Mouse (Mus musculus) hindbrain, embryonic 16.5 days (tissue): ENCODE measurements around the gene Glb1. TPM values are rescaled to one million over a fixed set of nuclear protein-coding genes. Genes with fewer than 3 reads are reported as not detected.

ENCODE experiments used
- ATAC-seq: fragments of 200-750 bp; cut with Nextera tagmentation; 2 replicates; pipeline ENCODE4 v1.8.0; 2017; ENCODE audit warnings: moderate TSS enrichment, moderate library complexity
- H3K27ac ChIP-seq: fragments of 300-500 bp; sonication (generic); 2 replicates; pipeline ENCODE4 v1.5.1; 2014; ENCODE audit warnings: low read depth, mild to moderate bottlenecking, control low read depth, low read length, moderate library complexity
- H3K27me3 ChIP-seq: fragments of 300-500 bp; sonication (generic); replicated peaks from 2 replicates; pipeline ENCODE4 v1.6.1; 2014; ENCODE audit warnings: low read length; ENCODE audit not compliant: control insufficient read depth, insufficient read depth
- H3K36me3 ChIP-seq: fragments of 300-500 bp; sonication (generic); 2 replicates; pipeline ENCODE4 v1.6.1; 2014; ENCODE audit warnings: mild to moderate bottlenecking, low read length, moderate library complexity, mixed read lengths; ENCODE audit not compliant: control insufficient read depth, insufficient read depth
- H3K4me1 ChIP-seq: fragments of 300-500 bp; sonication (generic); 2 replicates; pipeline ENCODE4 v1.6.1; 2014; ENCODE audit warnings: low read depth, low read length; ENCODE audit not compliant: control insufficient read depth, insufficient read depth
- H3K4me2 ChIP-seq: fragments of 300-500 bp; sonication (generic); 2 replicates; pipeline ENCODE4 v1.6.1; 2014; ENCODE audit warnings: mild to moderate bottlenecking, low read length, control low read depth, moderate library complexity
- H3K4me3 ChIP-seq: fragments of 300-500 bp; sonication (generic); 2 replicates; pipeline ENCODE4 v1.5.1; 2014; ENCODE audit warnings: mild to moderate bottlenecking, low read length, control low read depth, moderate library complexity
- H3K9ac ChIP-seq: fragments of 300-500 bp; sonication (generic); 2 replicates; pipeline ENCODE4 v1.6.1; 2014; ENCODE audit warnings: low read depth, mild to moderate bottlenecking, control low read depth, low read length, moderate library complexity
- H3K9me3 ChIP-seq: fragments of 300-500 bp; sonication (generic); 2 replicates; pipeline ENCODE4 v1.6.1; 2014; ENCODE audit warnings: mild to moderate bottlenecking, low read length, moderate library complexity; ENCODE audit not compliant: control insufficient read depth
- WGBS: fragments of 180-500 bp; shearing (Covaris S2); extraction: QIAGEN DNeasy Blood & Tissue Kit; methylation state at CpG from one replicate; pipeline ENCODE4 v1.1.7; 2014; 5-methylcytosine and 5-hydroxymethylcytosine counted together
- polyA plus RNA-seq: library from polyadenylated mRNA; unstranded; fragments of >200 nt; fragmentation: Nextera tagmentation; extraction: Ambion mirVana; gene quantifications from 2 replicates; pipeline ENCODE4 v1.2.1, GENCODE M21; 2015

Glb1 gene
- polyA plus RNA-seq, 1 experiment from 2014 or later: 40.1 TPM

- Histone ChIP-seq H3K4me1 (no peaks in the 10 kb centered on the region), H3K9me3 (no peaks in the 10 kb centered on the region; the same call in 1 of the 2 replicates), H3K27ac (no peak overlapping the region), H3K36me3 (peaks cover 18% of the 10 kb centered on the region), H3K4me3 (no peak overlapping the region), H3K4me2 (no peak overlapping the region), H3K9ac (no peak overlapping the region), H3K27me3 (no peaks in the 10 kb centered on the region)
- no peak for ATAC-seq
- 82% methylated on average over 6 of the region's 6 CpGs for WGBS
Observed at GRCm38 (mm10) chr9:114465442-114465841, 64.6 kb downstream of the Glb1 start.

- Histone ChIP-seq H3K9me3 (no peaks in the 10 kb centered on the region; the same call in 1 of the 2 replicates), H3K9ac (no peak overlapping the region), H3K4me2 (no peak overlapping the region), H3K36me3 (peaks cover 9% of the 10 kb centered on the region; the same call in 1 of the 2 replicates), H3K4me3 (no peak overlapping the region), H3K4me1 (no peaks in the 10 kb centered on the region), H3K27ac (no peak overlapping the region), H3K27me3 (no peaks in the 10 kb centered on the region)
- 60% methylated on average over 7 of the region's 7 CpGs for WGBS
- ATAC-seq: no peak
Observed at GRCm38 (mm10) chr9:114466871-114467270, 66.0 kb downstream of the Glb1 start.

- no peak overlapping the region for H3K27ac ChIP-seq
- no peak overlapping the region for H3K4me2 ChIP-seq
- no peaks in the 10 kb centered on the region; the same call in 1 of the 2 replicates for H3K9me3 ChIP-seq
- 87% methylated on average over 5 of the region's 5 CpGs for WGBS
- ATAC-seq: no peak
- no peak overlapping the region for H3K4me3 ChIP-seq
- peaks cover 9% of the 10 kb centered on the region; the same call in 1 of the 2 replicates for H3K36me3 ChIP-seq
- H3K27me3 ChIP-seq: no peaks in the 10 kb centered on the region
- no peak overlapping the region for H3K9ac ChIP-seq
- no peaks in the 10 kb centered on the region for H3K4me1 ChIP-seq
Observed at GRCm38 (mm10) chr9:114468217-114468616, 67.3 kb downstream of the Glb1 start.

- no peaks in the 10 kb centered on the region for H3K4me1 ChIP-seq
- H3K4me3 ChIP-seq: no peak overlapping the region
- H3K27ac ChIP-seq: no peak overlapping the region
- no peak overlapping the region for H3K4me2 ChIP-seq
- no peak for ATAC-seq
- H3K36me3 ChIP-seq: peaks cover 9% of the 10 kb centered on the region; the same call in 1 of the 2 replicates
- no peaks in the 10 kb centered on the region; the same call in 1 of the 2 replicates for H3K9me3 ChIP-seq
- no peak overlapping the region for H3K9ac ChIP-seq
- 95% methylated on average over 4 of the region's 4 CpGs for WGBS
- H3K27me3 ChIP-seq: no peaks in the 10 kb centered on the region
Observed at GRCm38 (mm10) chr9:114468701-114469100, 67.8 kb downstream of the Glb1 start.

- H3K9me3 ChIP-seq: no peaks in the 10 kb centered on the region; the same call in 1 of the 2 replicates
- H3K4me3 ChIP-seq: no peak overlapping the region
- H3K9ac ChIP-seq: no peak overlapping the region
- no peak overlapping the region for H3K27ac ChIP-seq
- H3K4me2 ChIP-seq: no peak overlapping the region
- WGBS: 79% methylated on average over 7 of the region's 7 CpGs
- no peaks in the 10 kb centered on the region for H3K4me1 ChIP-seq
- ATAC-seq: no peak
- peaks cover 2% of the 10 kb centered on the region; the same call in 1 of the 2 replicates for H3K36me3 ChIP-seq
- H3K27me3 ChIP-seq: no peaks in the 10 kb centered on the region
Observed at GRCm38 (mm10) chr9:114471892-114472291, 71.0 kb downstream of the Glb1 start.

- no peak overlapping the region for H3K9ac ChIP-seq
- 0 out of 2 replicates have a peak, but pooled peaks cover 3% of the 10 kb centered on the region for H3K36me3 ChIP-seq
- H3K4me2 ChIP-seq: no peak overlapping the region
- 91% methylated on average over 9 of the region's 9 CpGs for WGBS
- no peaks in the 10 kb centered on the region for H3K27me3 ChIP-seq
- ATAC-seq: no peak
- no peak overlapping the region for H3K4me3 ChIP-seq
- no peaks in the 10 kb centered on the region for H3K4me1 ChIP-seq
- no peaks in the 10 kb centered on the region for H3K9me3 ChIP-seq
- no peak overlapping the region for H3K27ac ChIP-seq
Observed at GRCm38 (mm10) chr9:114477019-114477418, 76.1 kb downstream of the Glb1 start.

GRCm38 (mm10) chr9:114480940-114481339 is 80.1 kb downstream of the Glb1 start:
- no peak overlapping the region for H3K27ac ChIP-seq
- no peak overlapping the region for H3K9ac ChIP-seq
- no peaks in the 10 kb centered on the region for H3K9me3 ChIP-seq
- 0 out of 2 replicates have a peak, but pooled peaks cover 3% of the 10 kb centered on the region for H3K36me3 ChIP-seq
- no peak for ATAC-seq
- no peaks in the 10 kb centered on the region for H3K27me3 ChIP-seq
- no peak overlapping the region for H3K4me2 ChIP-seq
- no peaks in the 10 kb centered on the region for H3K4me1 ChIP-seq
- 83% methylated on average over 3 of the region's 3 CpGs for WGBS
- no peak overlapping the region for H3K4me3 ChIP-seq

GRCm38 (mm10) chr9:114484771-114485170 is 83.9 kb downstream of the Glb1 start:
- H3K9me3 ChIP-seq: no peaks in the 10 kb centered on the region
- no peak for ATAC-seq
- WGBS: 81% methylated on average over 5 of the region's 5 CpGs
- H3K9ac ChIP-seq: no peak overlapping the region
- H3K27ac ChIP-seq: no peak overlapping the region
- H3K36me3 ChIP-seq: no peaks in the 10 kb centered on the region
- no peaks in the 10 kb centered on the region for H3K27me3 ChIP-seq
- no peak overlapping the region for H3K4me3 ChIP-seq
- H3K4me2 ChIP-seq: no peak overlapping the region
- H3K4me1 ChIP-seq: no peaks in the 10 kb centered on the region

- WGBS: 83% methylated on average over 4 of the region's 4 CpGs
- H3K4me3 ChIP-seq: no peak overlapping the region
- H3K36me3 ChIP-seq: no peaks in the 10 kb centered on the region
Observed at GRCm38 (mm10) chr9:114486808-114487207, 85.9 kb downstream of the Glb1 start.

More at GRCm38 (mm10) chr9:114486808-114487207, 85.9 kb downstream of the Glb1 start:
- Histone ChIP-seq H3K27me3 (no peaks in the 10 kb centered on the region), H3K9me3 (no peaks in the 10 kb centered on the region), H3K9ac (no peak overlapping the region), H3K4me2 (no peak overlapping the region), H3K4me1 (no peaks in the 10 kb centered on the region), H3K27ac (no peak overlapping the region)
- no peak for ATAC-seq
